Mouse (Mus musculus) frontal cortex, postnatal 36 days (tissue): ENCODE data around the gene Eva1a.
A peak's percentile ranks its signal among the peaks of the same experiment; 100 is the strongest.

ENCODE experiments used
- DNase-seq, 2 experiments: peaks; one replicate each; pipeline ENCODE4 v3.0.0; 2022; ENCODE audit warnings: low spot score in 2 of 2

Eva1a gene

GRCm38 (mm10) chr6:82040834-82041487 is at the start of gene Eva1a:
Eva1a (plus strand) TSS chr6:82041043.
- DNase-seq, result no peak

- DNase-seq, result no peak
These were observed 28.5 kb upstream of the Eva1a start for GRCm38 (mm10) chr6:82012392-82012791.

GRCm38 (mm10) chr6:82021074-82021473 is 19.8 kb upstream of the Eva1a start:
- no peak for DNase-seq

- no peak for DNase-seq
These were observed 19.3 kb upstream of the Eva1a start for GRCm38 (mm10) chr6:82021494-82021893.

GRCm38 (mm10) chr6:82029611-82030510 is 11.0 kb upstream of the Eva1a start:
- DNase-seq, result no peak

- no peak for DNase-seq
These were observed 10.3 kb upstream of the Eva1a start for GRCm38 (mm10) chr6:82030511-82030884.

- no peak for DNase-seq
These were observed 3.6 kb upstream of the Eva1a start for GRCm38 (mm10) chr6:82037211-82037610.

- no peak for DNase-seq
These were observed 1.6 kb upstream of the Eva1a start for GRCm38 (mm10) chr6:82039193-82039592.

- DNase-seq, result no peak
These were observed 875 bp upstream of the Eva1a start for GRCm38 (mm10) chr6:82039968-82040367.

- peak in 1 of 2 experiments; percentile 10 for DNase-seq
These were observed 849 bp downstream of the Eva1a start for GRCm38 (mm10) chr6:82041488-82042295.

GRCm38 (mm10) chr6:82042296-82043125 is 1.7 kb downstream of the Eva1a start:
- peak in 1 of 2 experiments; percentile 9 for DNase-seq

GRCm38 (mm10) chr6:82043634-82044033 is 2.8 kb downstream of the Eva1a start:
- no peak for DNase-seq

- DNase-seq, result no peak
These were observed 3.7 kb downstream of the Eva1a start for GRCm38 (mm10) chr6:82044509-82044908.

- DNase-seq, result no peak
These were observed 7.1 kb downstream of the Eva1a start for GRCm38 (mm10) chr6:82047977-82048376.

GRCm38 (mm10) chr6:82050201-82050600 is 9.4 kb downstream of the Eva1a start:
- peak in 1 of 2 experiments; percentile 7 for DNase-seq

GRCm38 (mm10) chr6:82051569-82051968 is 10.7 kb downstream of the Eva1a start:
- no peak for DNase-seq

- no peak for DNase-seq
These were observed 11.3 kb downstream of the Eva1a start for GRCm38 (mm10) chr6:82052047-82052725.

- DNase-seq, result no peak
These were observed 11.9 kb downstream of the Eva1a start for GRCm38 (mm10) chr6:82052726-82053118.

- no peak for DNase-seq
These were observed 14.0 kb downstream of the Eva1a start for GRCm38 (mm10) chr6:82054854-82055253.

GRCm38 (mm10) chr6:82059896-82060295 is 19.1 kb downstream of the Eva1a start:
- DNase-seq, result no peak

GRCm38 (mm10) chr6:82065230-82065629 is 24.4 kb downstream of the Eva1a start:
- DNase-seq, result no peak
